Comparison of ENCODE assay signal across 1 mouse cellular context in the genomic region with DNA sequence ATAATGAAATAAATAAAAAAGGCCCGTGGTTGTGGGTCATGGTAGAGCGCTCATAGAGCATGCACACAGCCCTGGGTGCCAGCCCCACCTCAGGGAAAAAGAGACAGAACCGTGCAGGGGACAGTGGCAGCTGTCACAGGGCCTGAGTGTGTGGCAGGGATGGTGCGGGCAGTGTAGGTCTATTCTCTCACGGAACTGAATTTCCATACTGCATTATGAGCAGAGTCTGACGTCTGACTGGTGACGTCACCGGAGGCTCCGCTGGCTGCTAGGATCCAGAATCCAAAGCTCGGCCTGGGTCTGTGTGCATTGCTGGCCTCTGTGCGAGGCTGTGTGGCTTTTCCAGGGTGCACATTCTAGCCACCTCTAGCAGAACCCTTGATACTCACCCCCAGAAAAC.
TF ChIP-seq lines count a peak whose summit lies in the region.

No protein-coding gene starts in this region.

TF ChIP-seq in CH12.LX, 34 proteins besides CTCF, POLR2A, EP300 and RAD21:
- no peak for TF ChIP-seq NELFE (IDR thresholded peaks at IDR 0.05; ENCODE audit: low read depth, low read length)
- no peak for TF ChIP-seq ZMIZ1 (IDR thresholded peaks at IDR 0.05; ENCODE audit: low read depth, low read length)
- no peak for TF ChIP-seq E2F4 (IDR thresholded peaks at IDR 0.05; ENCODE audit: insufficient replicate concordance, low read depth, low read length)
- no peak for TF ChIP-seq PAX5 (IDR thresholded peaks at IDR 0.05; ENCODE audit: low read length)
- TF ChIP-seq NRF1 (IDR thresholded peaks at IDR 0.05; ENCODE audit: low read depth, low read length): no peak
- TF ChIP-seq MAFK (IDR thresholded peaks at IDR 0.05; ENCODE audit: insufficient replicate concordance, low read length): no peak
- TF ChIP-seq MEF2A (IDR thresholded peaks at IDR 0.05; ENCODE audit: borderline replicate concordance, low read depth, low read length): no peak
- TF ChIP-seq ETS1 (conservative IDR thresholded peaks at IDR 0.05; ENCODE audit: low read depth, low read length): peak; percentile 30; the same call in 1 of the 2 replicates
- no peak for TF ChIP-seq UBTF (IDR thresholded peaks at IDR 0.05; ENCODE audit: low read depth, low read length)
- TF ChIP-seq BHLHE40 (IDR thresholded peaks at IDR 0.05; ENCODE audit: low read depth, low read length): peak; percentile 10; the same call in 1 of the 2 replicates
- TF ChIP-seq MYC (IDR thresholded peaks at IDR 0.05; ENCODE audit: low read depth, low read length): no peak
